Mouse (Mus musculus): ENCODE measurements around the gene Osbp2. TPM values are rescaled to one million over a fixed set of nuclear protein-coding genes. Genes with fewer than 3 reads are reported as not detected.

The Osbp2 gene
- total RNA-seq, 2 experiments from 2014 or later = 141 to 149 TPM

- intact Hi-C loops (cut with DNase I) = no loop called here
- TF ChIP-seq CTCF (IDR thresholded peaks at IDR 0.05) = no peak
- H3K27ac ChIP-seq = no peak overlapping the region
- no peak for DNase-seq (ENCODE audit: extremely low spot score in 1 of 2, low spot score in 2 of 2)
- no peak overlapping the region for H3K4me3 ChIP-seq
Observed at GRCm38 (mm10) chr11:3813340-3813739, 50.4 kb downstream of the Osbp2 start.

- intact Hi-C loops (cut with DNase I) = loop anchor here (1.0 to 5.0 kb wide), 2 partner anchors 72 to 271 kb away; no protein-coding TSS in a partner anchor
- peak; percentile 52 for TF ChIP-seq CTCF (IDR thresholded peaks at IDR 0.05)
- no peak for DNase-seq (ENCODE audit: extremely low spot score in 1 of 2, low spot score in 2 of 2)
- no peak overlapping the region for H3K27ac ChIP-seq
- no peak overlapping the region for H3K4me3 ChIP-seq
Observed at GRCm38 (mm10) chr11:3808162-3808561, 55.5 kb downstream of the Osbp2 start.

GRCm38 (mm10) chr11:3805362-3805761 lies 58.3 kb downstream of the Osbp2 start:
- peak; percentile 87 for TF ChIP-seq CTCF (IDR thresholded peaks at IDR 0.05)
- intact Hi-C loops (cut with DNase I) = loop anchor here (5.0 kb wide), 1 partner anchor 268 kb away; no protein-coding TSS in a partner anchor
- peak; percentile 31 to 34 for DNase-seq (ENCODE audit: extremely low spot score in 1 of 2, low spot score in 2 of 2)
- Histone ChIP-seq H3K4me3 (no peak overlapping the region), H3K27ac (no peak overlapping the region)

- DNase-seq (ENCODE audit: extremely low spot score in 1 of 2, low spot score in 2 of 2) = no peak
Observed at GRCm38 (mm10) chr11:3804639-3805038, 59.1 kb downstream of the Osbp2 start.

GRCm38 (mm10) chr11:3802057-3802456 lies 61.6 kb downstream of the Osbp2 start:
- TF ChIP-seq CTCF (IDR thresholded peaks at IDR 0.05) = peak; percentile 6; the same call in 1 of the 2 replicates
- no peak for DNase-seq (ENCODE audit: extremely low spot score in 1 of 2, low spot score in 2 of 2)
- no peak overlapping the region for H3K27ac ChIP-seq
- intact Hi-C loops (cut with DNase I) = no loop called here
- no peak overlapping the region for H3K4me3 ChIP-seq

More at GRCm38 (mm10) chr11:3804639-3805038, 59.1 kb downstream of the Osbp2 start:
- no peak overlapping the region for H3K27ac ChIP-seq
- intact Hi-C loops (cut with DNase I) = loop anchor here (5.0 kb wide), 1 partner anchor 267 kb away; no protein-coding TSS in a partner anchor
- TF ChIP-seq CTCF (IDR thresholded peaks at IDR 0.05) = peak; percentile 29
- H3K4me3 ChIP-seq = no peak overlapping the region

- Histone ChIP-seq H3K4me3 (no peak overlapping the region), H3K27ac (peak overlapping the region; percentile 54)
- DNase-seq (ENCODE audit: extremely low spot score in 1 of 2, low spot score in 2 of 2) = peak in 1 of 2 experiments; percentile 32
- intact Hi-C loops (cut with DNase I) = no loop called here
- no peak for TF ChIP-seq CTCF (IDR thresholded peaks at IDR 0.05)
Observed at GRCm38 (mm10) chr11:3797631-3798215, 66.0 kb downstream of the Osbp2 start.

GRCm38 (mm10) chr11:3790736-3791135 lies 73.0 kb downstream of the Osbp2 start:
- no peak overlapping the region for H3K4me3 ChIP-seq
- DNase-seq (ENCODE audit: extremely low spot score in 1 of 2, low spot score in 2 of 2) = no peak
- intact Hi-C loops (cut with DNase I) = no loop called here
- TF ChIP-seq CTCF (IDR thresholded peaks at IDR 0.05) = no peak
- H3K27ac ChIP-seq = no peak overlapping the region

- Histone ChIP-seq H3K27ac (no peak overlapping the region), H3K4me3 (no peak overlapping the region)
- intact Hi-C loops (cut with DNase I) = loop anchor here (5.0 kb wide), 2 partner anchors 93 to 318 kb away; no protein-coding TSS in a partner anchor
- no peak for DNase-seq (ENCODE audit: extremely low spot score in 1 of 2, low spot score in 2 of 2)
- TF ChIP-seq CTCF (IDR thresholded peaks at IDR 0.05) = no peak
Observed at GRCm38 (mm10) chr11:3789919-3790318, 73.8 kb downstream of the Osbp2 start.

GRCm38 (mm10) chr11:3786564-3786963 lies 77.1 kb downstream of the Osbp2 start:
- no peak overlapping the region for H3K27ac ChIP-seq
- no peak overlapping the region for H3K4me3 ChIP-seq
- peak; percentile 87 to 95 for DNase-seq (ENCODE audit: extremely low spot score in 1 of 2, low spot score in 2 of 2)
- intact Hi-C loops (cut with DNase I) = loop anchor here (1.0 to 5.0 kb wide), 4 partner anchors 72 to 314 kb away; no protein-coding TSS in a partner anchor
- peak; percentile 95 for TF ChIP-seq CTCF (IDR thresholded peaks at IDR 0.05)

- DNase-seq (ENCODE audit: extremely low spot score in 1 of 2, low spot score in 2 of 2) = no peak
- intact Hi-C loops (cut with DNase I) = no loop called here
- TF ChIP-seq CTCF (IDR thresholded peaks at IDR 0.05) = no peak
- Histone ChIP-seq H3K4me3 (peak overlapping the region; percentile 68), H3K27ac (peak overlapping the region; percentile 90)
Observed at GRCm38 (mm10) chr11:3775263-3775644, 88.4 kb downstream of the Osbp2 start.

- H3K4me3 ChIP-seq = peak overlapping the region; percentile 68
- peak overlapping the region; percentile 90 for H3K27ac ChIP-seq
- intact Hi-C loops (cut with DNase I) = no loop called here
- peak; percentile 43 to 53 for DNase-seq (ENCODE audit: extremely low spot score in 1 of 2, low spot score in 2 of 2)
- TF ChIP-seq CTCF (IDR thresholded peaks at IDR 0.05) = no peak; the same call in 1 of the 2 replicates
Observed at GRCm38 (mm10) chr11:3774463-3775262, 89.0 kb downstream of the Osbp2 start.

All from left cerebral cortex, adult 2 months (tissue).